Mouse (Mus musculus) testis, postnatal 10 days (tissue): ENCODE measurements at regions not wholly inside any gene's neighbourhood (a gene's known extent, or its start where the extent isn't known, plus 50 kb on each side); places are given as distances from the start of the nearest gene placed in this dataset.

ENCODE experiments used
- DNase-seq: peaks from one replicate; pipeline ENCODE4 v3.0.0; 2021; ENCODE audit warnings: low spot score

DNA sequence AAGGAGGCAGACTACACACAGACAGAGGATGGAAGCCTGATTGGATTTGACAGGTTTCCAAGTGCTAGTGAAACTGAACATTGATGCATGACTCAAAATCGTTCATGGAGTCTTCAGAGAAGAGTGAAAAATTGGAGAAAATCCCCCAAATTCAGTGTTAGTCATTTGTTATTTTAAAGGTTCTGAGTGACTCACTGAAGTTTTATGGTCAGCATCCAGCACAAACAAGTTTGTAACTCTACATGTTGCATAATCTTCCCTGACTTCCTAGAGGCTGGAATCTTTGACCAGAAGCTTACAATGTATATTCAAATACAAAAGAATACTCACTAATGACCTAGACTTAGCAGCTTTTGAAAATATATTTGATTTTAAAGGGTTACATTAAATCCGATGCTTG is 224.3 kb upstream of the Pot1a start:
- no peak for DNase-seq

DNA sequence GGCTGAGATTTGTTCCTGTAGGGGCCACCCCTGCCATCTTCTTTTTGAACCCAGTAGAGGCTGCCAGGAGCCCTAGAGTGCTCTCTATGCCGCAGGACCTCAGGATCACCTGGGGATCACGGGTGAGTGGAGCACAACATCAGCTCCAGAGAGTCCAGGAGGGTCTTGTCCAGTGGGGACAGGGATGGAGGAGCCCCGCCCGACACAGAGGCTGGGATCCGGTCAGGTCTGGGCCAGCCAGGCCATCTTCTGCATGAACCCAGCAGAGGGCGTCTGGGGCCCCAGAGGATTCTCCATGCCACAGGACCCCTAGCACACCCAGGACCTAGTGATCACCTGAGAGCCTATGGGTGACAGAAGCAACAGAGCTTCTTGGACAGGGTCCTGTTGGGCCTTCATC is 206.3 kb upstream of the Pot1a start:
- no peak for DNase-seq

DNA sequence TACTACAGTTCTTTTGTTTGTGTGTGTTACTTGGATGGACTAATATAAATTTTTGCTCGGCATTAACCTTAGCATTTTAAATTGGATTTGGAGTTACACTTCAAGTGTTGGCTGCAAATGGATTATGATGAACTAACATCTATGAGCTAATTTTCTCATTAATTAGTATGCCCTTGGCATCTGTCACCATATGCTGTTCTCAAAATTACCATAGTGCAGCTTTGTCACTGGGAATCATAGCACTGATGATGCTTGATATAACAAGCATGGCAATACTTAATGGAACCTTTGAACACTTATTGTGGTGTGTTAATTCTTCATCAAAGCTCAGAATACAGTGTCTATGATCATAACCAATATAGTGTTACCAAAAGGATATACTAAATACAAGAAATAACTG is 185.0 kb upstream of the Pot1a start:
- DNase-seq = no peak

DNA sequence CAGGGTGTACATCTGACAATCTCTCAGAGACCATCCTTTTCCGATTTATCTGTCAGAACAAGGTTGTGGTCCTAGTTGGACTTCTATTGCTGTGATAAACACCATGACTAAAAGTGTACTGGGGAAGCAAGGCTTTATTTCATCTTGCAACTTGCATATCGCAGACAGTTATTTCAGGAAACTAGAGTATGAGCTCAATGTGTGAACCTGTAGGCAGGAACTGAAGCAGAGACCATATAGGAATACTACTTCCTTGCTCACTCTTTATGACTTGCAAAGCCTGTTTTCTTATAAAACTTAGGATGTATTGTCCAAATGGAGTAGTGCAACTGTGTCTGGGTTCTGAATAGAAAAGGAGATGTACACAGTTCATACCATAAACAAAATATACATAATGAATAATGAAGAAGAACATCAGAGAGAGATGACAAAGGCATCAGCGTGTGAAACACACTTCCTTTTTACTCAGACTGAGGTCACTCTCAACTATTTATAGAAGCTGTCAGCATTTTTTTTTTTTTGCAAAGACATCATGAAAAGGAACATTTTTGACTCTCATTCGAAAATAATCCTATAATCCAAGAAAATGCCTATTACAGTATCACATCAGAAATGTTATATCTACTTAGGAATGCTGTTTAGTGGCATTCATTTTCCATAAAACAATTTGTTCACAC is 169.3 kb upstream of the Pot1a start:
- DNase-seq = no peak

DNA sequence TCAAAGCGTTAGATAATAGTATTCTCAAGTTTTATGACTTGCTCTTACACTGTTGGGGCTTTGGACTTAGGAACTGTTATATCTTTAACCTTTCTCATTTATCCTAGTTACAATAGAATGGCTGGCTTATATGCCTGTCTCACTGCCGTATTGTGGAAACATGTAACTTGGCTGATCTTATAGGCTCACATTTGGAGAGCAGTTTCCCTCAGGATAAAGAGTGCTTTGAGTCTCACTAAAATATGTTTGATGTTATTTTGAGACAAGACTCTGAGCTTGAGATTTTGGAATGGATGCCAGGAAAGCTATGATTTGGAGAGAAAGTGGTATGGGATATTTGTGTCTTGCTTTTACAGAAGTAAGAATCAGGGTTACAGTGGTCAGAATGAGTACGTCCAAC is 156.4 kb upstream of the Pot1a start:
- no peak for DNase-seq

DNA sequence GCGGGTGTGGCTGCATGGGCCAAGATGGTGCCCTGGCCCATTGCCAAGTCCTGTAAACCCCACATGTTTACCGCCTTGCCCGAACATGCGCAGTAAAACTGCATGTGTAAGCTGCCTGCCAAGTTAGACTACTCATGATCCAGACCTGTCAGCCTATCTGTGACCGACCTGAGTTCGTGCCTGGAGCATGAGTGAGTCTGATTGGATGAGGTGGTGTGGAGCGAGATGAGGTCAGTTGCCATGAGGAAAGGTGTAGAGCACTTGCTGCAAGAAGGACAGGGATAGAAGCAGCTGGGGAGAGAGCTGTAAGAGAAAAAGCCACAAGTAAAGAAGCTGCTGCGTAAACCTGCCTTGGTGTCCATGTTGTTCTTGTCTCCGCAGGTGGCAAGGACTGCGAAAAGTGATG is 122.1 kb upstream of the Pot1a start:
- DNase-seq = peak; percentile 36

DNA sequence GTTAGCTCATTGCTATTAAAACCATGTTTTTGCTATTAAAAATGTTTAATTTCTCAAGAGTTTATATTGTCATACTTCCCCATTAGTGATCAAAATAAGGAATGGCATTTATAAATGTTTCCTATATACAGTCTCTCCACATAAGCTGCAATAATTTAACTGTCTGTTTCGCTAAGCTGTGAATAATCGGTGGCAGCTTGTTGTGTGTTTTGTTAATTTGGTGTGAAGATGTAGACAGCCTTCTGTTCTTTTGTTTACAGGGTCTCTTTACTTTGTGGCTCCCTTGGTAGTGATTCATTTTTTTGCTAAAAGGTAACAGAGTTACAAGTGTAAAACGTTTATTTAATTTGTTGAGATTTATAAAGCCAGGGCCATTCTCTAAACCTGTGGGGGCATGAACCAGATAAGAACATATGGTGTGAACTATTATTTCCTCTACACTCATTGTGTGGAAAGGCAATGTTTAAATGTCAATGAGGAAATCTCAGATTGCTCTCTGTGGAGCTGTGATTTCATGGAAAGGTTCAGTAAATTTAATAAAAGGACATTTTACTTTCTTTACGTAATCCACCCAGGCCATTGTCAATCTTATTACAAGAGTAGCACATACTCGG is 108.9 kb upstream of the Pot1a start:
- DNase-seq = no peak

DNA sequence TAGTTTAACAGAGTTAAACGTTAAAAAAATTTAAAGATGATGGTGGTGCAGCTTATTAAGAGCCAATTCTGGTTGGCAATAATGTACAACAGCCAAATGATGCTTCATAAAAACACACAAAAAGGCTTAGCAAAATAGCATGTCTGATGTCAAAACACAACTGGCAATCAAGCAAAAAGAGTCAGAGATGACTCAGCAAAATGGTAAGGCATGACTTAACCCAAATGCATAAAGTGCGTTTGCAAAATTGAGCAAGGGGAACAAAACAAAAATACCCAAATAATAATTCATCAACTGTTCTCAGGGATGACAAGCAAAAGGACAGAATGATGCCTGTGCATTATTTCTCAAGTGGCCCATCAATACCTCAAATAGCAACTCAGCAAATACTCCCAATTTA is 105.1 kb upstream of the Pot1a start:
- DNase-seq = no peak

DNA sequence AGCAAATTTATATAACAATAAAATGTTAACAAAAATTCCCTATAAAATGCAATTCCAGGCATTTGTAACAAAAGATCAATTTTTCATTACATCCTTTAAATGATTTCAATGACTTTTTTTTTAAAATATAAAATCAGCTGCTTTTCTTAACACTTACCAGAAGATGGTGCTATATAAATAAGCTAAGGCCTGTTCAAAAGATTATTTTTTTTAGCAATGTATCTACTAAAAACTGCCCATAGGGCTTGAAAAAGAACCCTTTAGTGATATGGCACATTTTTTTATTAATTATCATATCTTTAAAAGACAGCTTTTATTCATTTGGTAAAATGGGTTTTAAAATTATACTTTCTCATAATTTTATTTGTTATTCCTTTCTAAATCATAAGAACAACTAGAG is 90.9 kb upstream of the Pot1a start:
- DNase-seq = no peak

DNA sequence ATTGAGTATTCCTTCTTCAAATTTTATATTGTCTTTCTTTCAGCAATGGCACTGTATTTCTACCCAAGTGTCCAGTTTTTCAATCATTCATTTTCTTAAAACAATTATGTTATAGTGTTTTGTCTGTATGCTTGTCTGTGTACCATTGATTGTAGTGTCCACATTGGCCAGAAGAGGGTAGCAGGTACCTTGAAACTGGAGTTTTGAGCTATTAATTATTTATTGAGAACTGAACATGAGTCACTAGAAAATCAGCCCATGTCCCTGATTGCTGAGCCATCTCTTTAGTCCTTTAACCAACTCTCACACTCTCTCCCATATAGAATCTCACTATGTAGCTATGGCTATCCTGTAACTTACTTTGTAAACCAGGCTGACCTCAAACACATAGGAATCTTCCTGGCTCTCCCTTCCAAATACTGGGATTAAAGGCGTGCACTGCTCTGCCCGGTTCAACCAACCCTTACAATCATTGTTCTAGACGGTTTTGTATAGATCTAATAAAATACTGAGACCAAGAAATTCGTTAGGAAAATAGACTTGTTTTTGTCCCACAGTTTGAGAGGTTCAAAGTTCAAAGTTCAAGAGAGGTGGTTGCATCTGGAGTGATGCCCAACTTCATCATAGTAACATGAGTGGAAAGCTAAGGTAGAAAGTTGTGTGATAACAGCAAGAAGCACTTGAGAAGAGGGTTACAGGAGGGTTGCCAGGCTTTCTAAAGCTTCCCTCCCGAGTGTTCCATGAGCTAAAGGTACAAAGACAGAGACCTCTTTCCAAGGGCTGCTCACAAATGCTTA is 85.6 kb upstream of the Pot1a start:
- no peak for DNase-seq

DNA sequence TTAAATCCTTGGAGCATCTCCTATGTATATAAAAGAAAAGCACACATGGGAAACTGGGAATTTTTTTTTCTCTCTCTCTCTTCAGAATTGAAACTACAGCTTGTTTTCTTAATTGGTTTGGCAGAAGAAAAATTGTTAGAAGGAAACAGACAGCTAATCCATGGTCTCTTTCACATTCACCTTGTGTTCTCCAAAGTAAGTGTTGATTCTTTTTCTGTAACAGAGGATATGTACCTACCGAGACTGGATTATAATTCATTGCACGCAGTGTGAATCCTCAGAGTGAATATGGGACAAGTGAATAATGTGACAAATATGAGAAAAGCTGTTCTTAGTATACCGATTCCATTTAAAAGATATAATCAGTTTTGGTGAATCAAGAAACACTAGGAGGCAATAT is 58.9 kb upstream of the Pot1a start:
- no peak for DNase-seq
